Mouse (Mus musculus) erythroblast, embryonic 14.5 days (primary cell): ENCODE results near the gene Slc5a3. TPM values are rescaled to one million over a fixed set of nuclear protein-coding genes. Genes with fewer than 3 reads are reported as not detected.

ENCODE experiments used
- H3K27me3 ChIP-seq: 2 replicates; pipeline ENCODE4 v1.6.1; 2012; ENCODE audit warnings: inconsistent platforms; ENCODE audit not compliant: control insufficient read depth
- H3K36me3 ChIP-seq: 2 replicates; pipeline ENCODE4 v1.6.1; 2012; ENCODE audit warnings: mild to moderate bottlenecking, inconsistent platforms; ENCODE audit not compliant: control insufficient read depth
- H3K4me1 ChIP-seq: 2 replicates; pipeline ENCODE4 v1.6.1; 2012; ENCODE audit warnings: inconsistent platforms; ENCODE audit not compliant: control insufficient read depth
- H3K4me3 ChIP-seq: replicated peaks from 2 replicates; pipeline ENCODE3; 2012; ENCODE audit warnings: moderate library complexity, mild to moderate bottlenecking, inconsistent platforms
- H3K9me3 ChIP-seq: 2 replicates; pipeline ENCODE4 v1.6.1; 2012; ENCODE audit warnings: low read length, inconsistent platforms, mixed read lengths; ENCODE audit not compliant: control insufficient read depth
- GATA1 ChIP-seq: IDR thresholded peaks from 2 replicates; pipeline ENCODE4 v1.6.1; 2012; ENCODE audit warnings: low read length, inconsistent platforms, mixed read lengths
- TAL1 ChIP-seq: IDR thresholded peaks from 3 replicates; pipeline ENCODE4 v1.6.1; 2012; ENCODE audit warnings: low read length, inconsistent platforms, mixed read lengths
- polyA plus RNA-seq: library from polyadenylated mRNA; stranded (reverse); fragments of >175 nt; gene quantifications from 2 replicates; pipeline ENCODE4 v1.2.3, GENCODE M21; 2012

The Slc5a3 gene
- polyA plus RNA-seq, 1 experiment: not detected

DNA sequence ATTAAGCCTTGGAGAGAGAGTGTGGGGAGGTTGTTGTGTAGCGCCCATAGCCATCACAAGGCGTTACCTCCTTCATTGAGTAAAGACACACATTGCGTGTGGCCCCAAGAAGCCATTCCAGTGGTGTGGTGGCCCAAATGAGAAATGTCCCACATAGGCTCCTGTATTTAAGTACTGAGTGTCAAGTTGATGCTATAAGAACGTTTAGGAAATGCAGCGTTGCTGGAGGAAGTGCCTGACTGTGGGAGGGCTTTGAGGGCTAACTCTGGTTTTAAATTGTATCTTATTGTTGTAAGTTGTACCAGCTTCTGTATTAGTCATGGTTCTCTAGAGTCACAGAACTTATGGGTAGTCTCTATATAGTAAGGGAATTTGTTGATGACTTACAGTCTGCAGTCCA is 49.2 kb downstream of the Slc5a3 start:
- Histone ChIP-seq H3K9me3 (no peaks in the 10 kb centered on the region), H3K4me3 (no peak overlapping the region), H3K27me3 (no peaks in the 10 kb centered on the region), H3K4me1 (peaks cover 2% of the 10 kb centered on the region; the same call in 1 of the 2 replicates), H3K36me3 (peaks cover 5% of the 10 kb centered on the region; the same call in 1 of the 2 replicates)
- TF ChIP-seq GATA1 (no peak), TAL1 (no peak)

DNA sequence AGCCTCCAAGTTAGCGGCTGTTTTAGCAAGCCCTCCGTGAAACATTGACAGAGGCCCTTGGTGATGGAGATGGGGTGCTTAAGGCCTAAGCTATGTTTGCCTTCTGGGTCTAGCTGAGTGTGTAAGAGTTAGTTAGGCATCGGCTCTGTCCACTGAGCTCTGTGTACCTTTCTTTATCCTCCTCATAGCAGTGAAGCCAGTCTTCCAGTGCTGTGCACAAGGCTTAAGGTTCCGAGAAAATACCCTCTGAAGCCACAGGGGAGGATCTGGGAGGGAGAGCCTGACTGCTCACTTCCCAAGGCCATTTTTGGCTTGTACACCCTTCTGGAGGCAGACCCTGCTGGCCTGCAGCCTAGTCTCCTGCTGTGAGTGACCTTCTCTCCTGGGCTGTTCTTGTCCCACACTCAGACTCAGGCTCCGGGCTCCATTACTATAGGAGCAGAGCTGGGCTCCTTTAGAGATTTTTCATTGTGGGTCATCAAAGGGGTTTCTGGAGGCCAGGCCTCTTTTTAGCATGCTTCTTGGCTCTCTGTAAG is 56.7 kb downstream of the Slc5a3 start:
- H3K4me1 ChIP-seq: peaks cover 7% of the 10 kb centered on the region
- no peaks in the 10 kb centered on the region for H3K27me3 ChIP-seq
- H3K36me3 ChIP-seq: peaks cover 5% of the 10 kb centered on the region; the same call in 1 of the 2 replicates
- H3K9me3 ChIP-seq: no peaks in the 10 kb centered on the region
- H3K4me3 ChIP-seq: no peak overlapping the region
- TF ChIP-seq GATA1 (no peak), TAL1 (no peak)

GRCm38 (mm10) chr16:92115611-92116421 is 57.7 kb downstream of the Slc5a3 start:
- H3K36me3 ChIP-seq: peaks cover 5% of the 10 kb centered on the region; the same call in 1 of the 2 replicates
- H3K27me3 ChIP-seq: no peaks in the 10 kb centered on the region
- TF ChIP-seq TAL1: no peak
- TF ChIP-seq GATA1: no peak
- peaks cover 5% of the 10 kb centered on the region for H3K4me1 ChIP-seq
- no peak overlapping the region for H3K4me3 ChIP-seq
- no peaks in the 10 kb centered on the region for H3K9me3 ChIP-seq

GRCm38 (mm10) chr16:92117337-92118209 is 59.5 kb downstream of the Slc5a3 start:
- H3K9me3 ChIP-seq: no peaks in the 10 kb centered on the region

DNA sequence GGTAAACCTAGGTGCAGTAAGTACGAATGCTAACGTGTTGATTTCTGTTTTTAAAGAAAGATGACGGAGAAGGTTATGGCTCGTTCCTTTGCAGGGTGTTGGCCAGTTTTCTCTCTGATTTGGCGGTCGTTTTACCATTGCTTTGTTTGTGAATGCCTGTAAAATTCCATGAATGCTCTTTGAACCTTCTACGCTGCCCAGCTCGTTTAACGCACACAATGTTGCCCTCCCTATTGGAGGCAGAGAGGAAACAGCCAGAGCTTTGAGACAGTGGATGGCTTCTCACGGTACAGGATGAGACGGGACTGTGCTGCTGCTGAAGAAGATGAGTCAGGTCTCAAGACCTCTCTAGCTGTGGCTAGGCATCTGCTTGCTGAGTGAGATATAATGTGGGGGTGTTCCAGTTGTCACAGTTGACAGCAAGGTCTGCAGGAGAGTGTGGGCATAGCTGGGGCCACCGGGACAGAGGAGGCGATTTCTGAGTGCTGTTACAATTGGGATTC is 60.9 kb downstream of the Slc5a3 start:
- Histone ChIP-seq H3K9me3 (no peaks in the 10 kb centered on the region; the same call in 1 of the 2 replicates), H3K36me3 (no peaks in the 10 kb centered on the region), H3K27me3 (no peaks in the 10 kb centered on the region), H3K4me3 (no peak overlapping the region), H3K4me1 (peaks cover 5% of the 10 kb centered on the region)
- no peak for TF ChIP-seq GATA1
- no peak for TF ChIP-seq TAL1

More at GRCm38 (mm10) chr16:92117337-92118209, 59.5 kb downstream of the Slc5a3 start:
- TF ChIP-seq GATA1 (no peak), TAL1 (no peak)
- Histone ChIP-seq H3K27me3 (no peaks in the 10 kb centered on the region), H3K4me3 (no peak overlapping the region), H3K4me1 (peaks cover 5% of the 10 kb centered on the region), H3K36me3 (no peaks in the 10 kb centered on the region)

- no peaks in the 10 kb centered on the region for H3K27me3 ChIP-seq
- no peak overlapping the region for H3K4me3 ChIP-seq
- peaks cover 3% of the 10 kb centered on the region for H3K4me1 ChIP-seq
- TF ChIP-seq TAL1: no peak
- no peak for TF ChIP-seq GATA1
- H3K9me3 ChIP-seq: peaks cover 7% of the 10 kb centered on the region
- H3K36me3 ChIP-seq: no peaks in the 10 kb centered on the region
Observed at GRCm38 (mm10) chr16:92120899-92121531, 62.9 kb downstream of the Slc5a3 start.

DNA sequence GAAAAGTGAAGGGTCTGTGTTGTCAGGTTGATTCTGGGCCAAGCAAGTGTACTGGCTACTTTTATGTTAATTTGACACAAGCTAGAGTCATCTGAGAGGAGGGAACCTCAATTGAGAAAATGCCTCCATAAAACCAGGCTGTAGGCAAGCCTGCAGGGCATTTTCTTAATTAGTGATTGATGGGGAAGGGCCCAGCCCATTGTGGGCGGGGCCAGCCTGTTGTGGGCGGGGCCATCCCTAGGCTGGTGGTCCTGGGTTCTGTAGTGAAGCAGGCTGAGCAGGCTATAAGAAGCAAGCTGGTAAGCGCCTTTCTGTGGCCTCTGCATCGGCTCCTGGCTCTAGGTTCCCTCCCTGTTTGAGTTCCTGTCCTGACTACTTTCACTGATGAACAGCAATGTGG is 69.1 kb downstream of the Slc5a3 start:
- H3K27me3 ChIP-seq: no peaks in the 10 kb centered on the region
- H3K9me3 ChIP-seq: peaks cover 10% of the 10 kb centered on the region
- no peaks in the 10 kb centered on the region for H3K4me1 ChIP-seq
- no peaks in the 10 kb centered on the region for H3K36me3 ChIP-seq
- TF ChIP-seq TAL1 (no peak), GATA1 (no peak)
- no peak overlapping the region for H3K4me3 ChIP-seq

DNA sequence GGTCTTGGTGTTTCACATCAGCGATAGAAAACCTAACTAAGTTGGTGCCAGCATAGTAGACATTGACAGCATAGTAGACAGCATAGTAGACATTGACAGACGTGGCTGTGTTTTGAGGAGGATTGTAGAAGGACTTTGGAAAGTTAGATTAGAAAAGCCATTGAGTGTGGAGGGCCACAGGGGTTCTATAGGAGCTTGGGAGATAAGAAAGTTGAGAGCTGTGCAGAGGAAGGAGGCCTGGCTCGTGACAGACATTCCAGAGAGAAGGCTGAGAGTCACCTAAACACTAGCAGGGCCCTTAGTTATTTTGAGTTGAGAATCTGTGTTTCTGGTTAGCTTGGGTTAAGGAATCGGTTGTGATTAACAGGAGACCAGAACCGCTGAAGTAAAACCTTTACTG is 69.5 kb downstream of the Slc5a3 start:
- Histone ChIP-seq H3K4me3 (no peak overlapping the region), H3K4me1 (no peaks in the 10 kb centered on the region), H3K36me3 (no peaks in the 10 kb centered on the region), H3K27me3 (no peaks in the 10 kb centered on the region), H3K9me3 (peaks cover 10% of the 10 kb centered on the region)
- no peak for TF ChIP-seq GATA1
- TF ChIP-seq TAL1: no peak

- TF ChIP-seq TAL1 (no peak), GATA1 (no peak)
- Histone ChIP-seq H3K36me3 (no peaks in the 10 kb centered on the region), H3K27me3 (no peaks in the 10 kb centered on the region), H3K9me3 (peaks cover 5% of the 10 kb centered on the region; the same call in 1 of the 2 replicates), H3K4me3 (no peak overlapping the region), H3K4me1 (no peaks in the 10 kb centered on the region)
Observed at GRCm38 (mm10) chr16:92129843-92130242, 71.7 kb downstream of the Slc5a3 start.
